Mouse (Mus musculus): ENCODE measurements at regions not wholly inside any gene's neighbourhood (a gene's known extent, or its start where the extent isn't known, plus 50 kb on each side); places are given as distances from the start of the nearest gene placed in this dataset.

GRCm38 (mm10) chr2:30743976-30744620 is 59.4 kb downstream of the 1700001O22Rik start:
- peak; percentile 59 to 81 for DNase-seq

GRCm38 (mm10) chr2:30743265-30743846 is 60.1 kb downstream of the 1700001O22Rik start:
- peak; percentile 53 to 75 for DNase-seq

- DNase-seq, result peak in 1 of 2 experiments; percentile 3
Observed at GRCm38 (mm10) chr2:30741450-30741849, 62.0 kb downstream of the 1700001O22Rik start.

GRCm38 (mm10) chr2:30737759-30738158 is 65.7 kb downstream of the 1700001O22Rik start:
- DNase-seq, result no peak

- no peak for DNase-seq
Observed at GRCm38 (mm10) chr2:30736705-30737104, 66.8 kb downstream of the 1700001O22Rik start.

GRCm38 (mm10) chr2:30736236-30736635 is 67.2 kb downstream of the 1700001O22Rik start:
- DNase-seq, result no peak

GRCm38 (mm10) chr2:30733853-30734252 is 69.6 kb downstream of the 1700001O22Rik start:
- DNase-seq, result no peak

- DNase-seq, result no peak
Observed at GRCm38 (mm10) chr2:30731832-30732231, 71.6 kb downstream of the 1700001O22Rik start.

GRCm38 (mm10) chr2:30727948-30728347 is 75.5 kb downstream of the 1700001O22Rik start:
- no peak for DNase-seq

GRCm38 (mm10) chr2:30725601-30726489 is 77.6 kb downstream of the 1700001O22Rik start:
- peak; percentile 68 to 74 for DNase-seq

- no peak for DNase-seq
Observed at GRCm38 (mm10) chr2:30725186-30725585, 78.3 kb downstream of the 1700001O22Rik start.

GRCm38 (mm10) chr2:30724521-30724920 is 78.9 kb downstream of the 1700001O22Rik start:
- DNase-seq, result no peak

- no peak for DNase-seq
Observed at GRCm38 (mm10) chr2:30723059-30723587, 80.3 kb downstream of the 1700001O22Rik start.

- DNase-seq, result peak in 1 of 2 experiments; percentile 41
Observed at GRCm38 (mm10) chr2:30722263-30723050, 81.0 kb downstream of the 1700001O22Rik start.

GRCm38 (mm10) chr2:30721473-30722262 is 81.8 kb downstream of the 1700001O22Rik start:
- DNase-seq, result peak; percentile 52 to 79

- no peak for DNase-seq
Observed at GRCm38 (mm10) chr2:30721048-30721461, 82.4 kb downstream of the 1700001O22Rik start.

- no peak for DNase-seq
Observed at GRCm38 (mm10) chr2:30720291-30720690, 83.2 kb downstream of the 1700001O22Rik start.

GRCm38 (mm10) chr2:30719611-30720290 is 83.7 kb downstream of the 1700001O22Rik start:
- DNase-seq, result peak; percentile 42 to 43

GRCm38 (mm10) chr2:30718741-30719381 is 84.6 kb downstream of the 1700001O22Rik start:
- DNase-seq, result peak; percentile 91 to 94

- peak; percentile 94 for DNase-seq
Observed at GRCm38 (mm10) chr2:30718329-30718675, 85.2 kb downstream of the 1700001O22Rik start.
